Mouse (Mus musculus) gastrocnemius, postnatal 10 days (tissue): ENCODE data around the gene Cckbr. TPM values are rescaled to one million over a fixed set of nuclear protein-coding genes. Genes with fewer than 3 reads are reported as not detected.
A peak's percentile ranks its signal among the peaks of the same experiment; 100 is the strongest.
"Not testable (repeated sequence)": the region's sequence is repeated elsewhere in the genome, so short reads cannot be mapped to it uniquely, and the experiment has no call there.

Experiments
- DNase-seq: peaks from one replicate; pipeline ENCODE4 v3.0.0; 2021; ENCODE audit warnings: mixed read lengths
- total RNA-seq, 2 experiments: library from RNA; stranded (reverse); gene quantifications; 2 replicates each; pipeline ENCODE4 v1.2.3; 2021

Gene Cckbr
- total RNA-seq, 2 experiments from 2014 or later, result not detected

GRCm38 (mm10) chr7:105437979-105438772, 12.6 kb downstream of the Cckbr start:
- DNase-seq, result no peak

DNA sequence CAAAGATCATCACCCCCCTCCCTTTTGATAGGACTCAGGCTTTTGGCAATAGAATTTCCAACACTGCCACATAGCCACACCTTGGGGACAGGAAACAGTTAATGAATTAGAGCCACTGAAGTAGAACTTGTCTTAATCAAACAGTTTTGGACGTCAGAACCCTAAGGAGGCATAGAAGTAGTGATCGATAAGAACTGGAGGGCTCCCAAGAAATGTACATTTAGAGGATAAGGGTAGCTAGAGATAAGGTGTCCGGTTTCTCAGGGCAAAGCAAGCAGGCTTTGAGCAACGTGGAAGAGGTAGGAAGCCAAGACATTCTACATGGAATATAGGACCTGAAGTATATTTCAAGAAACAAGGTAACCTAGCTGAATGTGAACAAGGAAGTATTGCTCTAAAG, 15.9 kb downstream of the Cckbr start:
- DNase-seq, result no peak

GRCm38 (mm10) chr7:105445076-105445475, 19.5 kb downstream of the Cckbr start:
- no peak for DNase-seq

DNA sequence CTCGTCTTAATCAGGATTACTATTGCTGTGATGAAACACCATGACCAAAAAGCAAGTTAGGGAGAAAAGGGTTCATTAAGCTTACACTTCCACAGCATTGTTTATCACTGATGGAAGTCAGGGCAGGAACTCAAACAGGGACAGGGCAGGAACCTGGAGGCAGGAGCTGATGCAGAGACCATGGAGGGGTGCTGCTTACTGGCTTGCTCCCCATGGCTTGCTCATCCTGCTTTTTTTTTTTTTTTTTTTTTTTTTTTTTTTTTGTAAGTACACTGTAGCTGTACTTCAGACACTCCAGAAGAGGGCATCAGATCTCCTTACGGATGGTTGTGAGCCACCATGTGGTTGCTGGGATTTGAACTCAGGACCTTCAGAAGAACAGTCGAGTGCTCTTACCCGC, 27.8 kb downstream of the Cckbr start:
- not testable (repeated sequence) for DNase-seq

- no peak for DNase-seq
These were observed 33.0 kb downstream of the Cckbr start for GRCm38 (mm10) chr7:105458546-105458945.

- not testable (repeated sequence) for DNase-seq
These were observed 40.0 kb downstream of the Cckbr start for GRCm38 (mm10) chr7:105465505-105465904.

GRCm38 (mm10) chr7:105472607-105473006, 47.1 kb downstream of the Cckbr start:
- no peak for DNase-seq

- DNase-seq, result no peak
These were observed 49.3 kb downstream of the Cckbr start for GRCm38 (mm10) chr7:105474771-105475315.

DNA sequence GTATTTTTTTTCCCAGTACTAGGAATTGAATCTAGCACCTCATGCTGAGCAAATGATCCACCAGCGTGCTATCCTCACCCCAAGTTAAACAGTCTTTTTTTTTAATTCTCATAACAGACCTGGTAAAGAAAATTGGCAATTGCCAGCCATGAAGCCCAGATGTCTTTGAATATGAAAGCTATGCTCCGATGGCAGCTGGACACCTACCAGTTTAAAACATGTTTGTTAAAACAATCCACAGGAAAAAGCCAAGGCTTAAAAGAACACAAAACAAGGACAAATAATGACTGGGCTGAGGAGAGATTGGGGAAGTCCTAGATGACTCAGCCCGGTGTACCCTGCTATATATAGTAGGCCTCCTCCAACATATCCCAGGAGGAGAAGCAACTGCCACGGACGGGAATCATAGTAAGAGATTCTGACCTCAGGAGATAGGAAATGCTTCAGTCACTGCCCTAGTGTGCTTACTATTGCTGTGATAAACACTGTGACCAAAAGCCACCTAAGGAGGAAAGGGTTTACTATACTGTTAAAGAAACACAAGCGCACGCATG, 49.9 kb downstream of the Cckbr start:
- DNase-seq, result no peak

DNA sequence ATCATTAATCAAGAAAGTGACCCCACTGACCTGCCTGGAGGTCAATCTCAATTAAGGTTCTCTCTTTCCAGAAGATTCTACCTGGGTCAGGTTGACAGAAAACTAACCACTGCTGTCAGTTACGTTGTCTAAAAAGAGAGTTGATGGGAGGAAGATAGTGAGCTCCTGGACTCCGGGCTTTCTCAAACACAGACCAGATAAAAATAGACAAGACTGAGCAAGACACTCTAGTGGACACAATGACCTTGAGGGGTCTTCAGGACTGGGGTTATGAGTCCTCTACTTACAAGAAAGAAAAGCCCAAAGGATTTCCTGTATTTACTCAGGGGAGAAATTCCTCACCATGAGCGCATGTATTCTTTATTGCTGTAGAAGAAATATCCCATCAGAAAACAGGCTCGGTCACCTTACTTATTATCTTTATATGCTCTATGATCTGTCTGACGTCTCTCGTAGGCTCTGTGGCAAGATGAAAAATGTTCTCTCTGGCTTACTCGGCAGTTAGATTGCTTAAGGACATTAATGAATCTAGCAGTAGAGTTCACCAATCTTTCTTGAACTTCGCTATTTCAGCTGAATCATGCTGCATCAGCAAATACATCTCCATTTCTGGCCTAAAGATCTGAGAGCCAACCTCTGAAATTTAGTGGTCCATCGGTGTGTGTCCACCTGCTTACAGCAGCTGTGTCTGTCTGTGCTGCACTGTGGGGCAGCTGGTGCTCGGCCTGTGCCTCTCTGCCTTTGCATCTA, 51.3 kb downstream of the Cckbr start:
- DNase-seq, result no peak

- no peak for DNase-seq
These were observed 51.8 kb downstream of the Cckbr start for GRCm38 (mm10) chr7:105477433-105477700.

GRCm38 (mm10) chr7:105477841-105478240, 52.3 kb downstream of the Cckbr start:
- DNase-seq, result peak; percentile 23

GRCm38 (mm10) chr7:105478344-105478743, 52.8 kb downstream of the Cckbr start:
- DNase-seq, result no peak

GRCm38 (mm10) chr7:105479232-105479631, 53.7 kb downstream of the Cckbr start:
- no peak for DNase-seq

- no peak for DNase-seq
These were observed 54.5 kb downstream of the Cckbr start for GRCm38 (mm10) chr7:105480081-105480480.

GRCm38 (mm10) chr7:105480561-105481504, 55.3 kb downstream of the Cckbr start:
- DNase-seq, result peak; percentile 52

DNA sequence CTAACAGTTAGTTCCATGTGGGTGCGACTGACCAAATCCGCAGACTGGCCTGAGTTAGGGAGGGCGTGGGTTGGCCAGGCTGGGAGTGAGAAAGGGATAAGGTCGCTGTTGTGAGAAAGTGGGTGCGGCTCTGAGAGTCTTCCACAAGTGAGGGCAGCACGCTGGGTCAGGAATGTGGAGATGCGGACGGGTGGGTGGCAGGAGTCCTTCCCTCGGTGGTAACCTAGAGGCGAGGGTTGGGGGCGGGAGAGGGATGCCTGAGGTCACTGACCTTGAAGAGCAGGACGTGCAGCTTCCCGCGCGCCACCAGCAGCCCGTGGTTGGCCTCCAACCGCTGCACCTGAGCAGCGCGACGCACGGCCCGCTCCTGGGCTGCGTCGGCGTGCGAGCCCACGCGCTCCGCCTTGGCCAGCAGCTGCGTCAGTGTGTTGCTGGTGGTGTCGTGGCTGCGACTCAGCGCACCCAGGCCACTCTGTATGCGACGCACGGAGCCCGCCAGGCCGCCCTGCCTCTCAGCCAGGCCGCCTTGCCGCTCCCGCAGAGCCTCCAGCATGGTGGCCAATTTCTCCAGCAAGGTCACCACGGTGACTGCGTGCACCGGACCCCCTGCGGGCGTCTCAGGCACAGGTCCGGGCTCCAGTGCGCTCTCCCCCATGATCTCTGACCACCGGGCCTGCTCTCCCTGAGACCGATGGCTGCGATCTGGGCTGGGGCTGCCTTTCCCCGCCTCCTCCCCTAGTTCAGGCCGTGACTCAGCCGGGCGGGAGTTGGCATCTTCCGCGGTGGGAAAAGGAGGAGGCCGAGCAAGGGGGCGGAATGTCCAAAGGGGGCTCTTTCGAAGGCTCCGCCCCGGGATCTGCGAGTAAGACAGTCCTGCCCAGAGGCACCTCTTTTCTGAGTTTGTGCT, 56.2 kb downstream of the Cckbr start, which contains the start of gene Cavin3:
Gene Cavin3 (minus strand): TSS at position 796 of the 907 bp plus-strand sequence.
- peak; percentile 82 for DNase-seq

GRCm38 (mm10) chr7:105482426-105482825, 56.9 kb downstream of the Cckbr start:
- peak; percentile 41 for DNase-seq

GRCm38 (mm10) chr7:105485029-105485428, 59.5 kb downstream of the Cckbr start:
- no peak for DNase-seq

DNA sequence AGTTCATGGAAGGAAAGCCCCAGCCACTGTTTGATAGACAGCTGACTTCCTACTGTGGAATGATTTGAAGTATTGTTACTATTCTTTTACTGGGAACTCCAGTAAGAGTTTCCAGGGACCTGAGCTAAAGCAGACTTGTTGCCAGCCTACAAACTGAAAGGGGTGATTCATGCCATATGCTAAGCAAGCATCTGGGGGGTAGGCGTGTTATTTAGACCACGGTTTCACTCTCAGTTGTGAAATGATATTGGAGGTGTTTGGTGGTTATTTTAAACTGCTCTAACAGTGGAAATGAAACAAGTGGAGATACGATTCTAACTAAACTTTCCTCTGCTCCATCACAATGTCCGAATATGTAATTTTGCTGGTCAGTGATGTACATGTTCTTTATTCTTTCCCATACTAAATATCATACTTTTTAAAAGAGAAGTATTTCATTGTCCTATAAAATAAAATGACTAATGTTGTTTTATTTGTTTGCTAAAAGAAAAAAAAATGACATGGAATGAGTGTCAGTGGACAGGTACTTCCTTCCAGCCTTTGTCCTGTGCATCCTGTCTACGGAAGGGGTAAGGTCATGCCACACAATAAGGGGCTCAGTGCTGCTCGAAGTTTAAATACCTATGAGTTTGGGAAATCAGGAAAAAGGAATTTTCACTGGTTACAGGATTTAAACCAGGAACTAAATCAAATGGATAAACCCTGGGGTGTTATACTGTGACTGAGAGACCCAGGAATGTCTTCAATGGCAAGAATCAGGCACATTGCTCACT, 61.8 kb downstream of the Cckbr start:
- DNase-seq, result no peak
